Mouse (Mus musculus) small intestine, adult 2 months (tissue): ENCODE data around the gene Mthfd1.

ENCODE experiments used
- CTCF ChIP-seq: fragments of 200-500 bp; IDR thresholded peaks from 2 replicates; pipeline ENCODE4 v1.5.1; 2012; ENCODE audit warnings: low read depth, mild to moderate bottlenecking, control low read depth, inconsistent platforms, low read length, moderate library complexity, mixed read lengths; ENCODE audit not compliant: insufficient replicate concordance, insufficient read length; ENCODE audit errors: extremely low read depth
- POLR2A ChIP-seq: fragments of 200-500 bp; IDR thresholded peaks from 2 replicates; pipeline ENCODE4 v1.6.1; 2012; ENCODE audit warnings: low read depth, mild to moderate bottlenecking, control low read depth, inconsistent platforms, low read length, moderate library complexity

- TF ChIP-seq CTCF (no peak), POLR2A (no peak)
These were observed 107.2 kb downstream of the Mthfd1 start for GRCm38 (mm10) chr12:76362303-76362676.
